Mouse (Mus musculus): ENCODE data around the gene Lix1l.
A peak's percentile ranks its signal among the peaks of the same experiment; 100 is the strongest.
"Not testable (repeated sequence)": the region's sequence is repeated elsewhere in the genome, so short reads cannot be mapped to it uniquely, and the experiment has no call there.

The Lix1l gene

DNA sequence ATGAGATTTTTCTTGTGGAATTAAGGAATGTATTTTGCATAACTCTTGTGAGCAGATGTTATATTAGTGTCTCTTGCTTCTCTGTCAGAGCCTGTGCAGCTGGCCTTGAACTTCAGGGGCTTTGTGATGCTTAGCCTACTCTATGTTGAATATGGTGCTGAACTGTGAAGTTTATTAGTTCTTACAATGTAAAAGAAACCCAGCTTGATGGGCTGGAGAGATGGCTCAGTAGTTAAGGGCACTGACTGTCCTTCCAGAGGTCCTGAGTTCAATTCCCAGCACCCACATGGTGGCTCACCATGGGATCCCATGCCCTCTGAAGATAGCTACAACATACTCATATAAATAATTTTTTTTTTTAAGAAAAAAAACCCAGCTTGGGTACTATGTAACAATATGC lies 31.1 kb downstream of the Lix1l start:
- no peak for DNase-seq (ENCODE audit: low spot score)

- DNase-seq (ENCODE audit: low spot score): no peak
Observed at GRCm38 (mm10) chr3:96634015-96634414, 33.1 kb downstream of the Lix1l start.

DNA sequence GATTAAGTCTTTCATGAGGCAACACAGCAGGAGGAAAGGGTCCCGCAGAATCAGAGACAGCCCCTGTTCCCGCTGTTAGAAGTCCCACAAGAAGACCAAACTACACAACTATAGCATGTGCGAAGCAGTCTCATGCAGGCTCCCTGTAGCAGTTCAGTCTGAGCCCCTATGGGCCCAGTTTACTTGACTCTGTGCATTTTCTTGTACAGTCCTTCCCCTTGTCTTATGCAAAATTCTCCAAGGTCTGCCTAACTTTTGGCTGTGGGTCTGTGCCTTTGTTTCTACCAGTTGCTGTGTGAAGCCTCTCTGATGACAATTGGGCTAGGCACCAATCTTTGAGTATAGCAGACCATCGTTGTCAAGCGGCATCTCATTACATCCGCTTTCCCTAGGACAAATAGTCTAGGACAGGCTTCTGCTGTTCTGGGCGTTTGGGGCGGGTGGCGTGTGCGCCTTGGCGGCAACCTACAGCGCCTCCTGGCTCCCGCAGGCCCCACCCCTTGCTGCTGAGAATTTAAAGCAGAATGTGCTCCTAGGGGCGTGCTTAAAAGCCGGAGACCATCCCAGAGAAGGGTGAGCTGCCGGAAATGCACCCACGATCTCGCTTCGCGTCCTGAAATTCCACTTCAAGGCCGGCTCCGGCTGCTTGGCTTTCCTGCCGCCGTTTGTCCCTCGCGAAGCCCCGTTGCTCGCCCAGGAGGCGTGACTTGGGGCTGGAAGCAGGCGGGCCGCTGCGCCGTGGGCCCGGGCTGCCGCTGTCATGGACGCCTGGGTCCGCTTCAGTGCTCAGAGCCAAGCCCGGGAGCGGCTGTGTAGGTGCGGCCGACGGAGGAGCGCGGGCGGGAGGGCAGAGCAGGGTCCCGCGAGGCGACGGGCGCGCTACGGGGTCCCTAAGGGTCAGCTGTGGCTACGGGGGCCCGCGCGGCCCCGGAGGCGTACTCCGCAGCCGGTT lies 34.3 kb downstream of the Lix1l start, which contains the start of the genes Pex11b and Gm42957:
Pex11b (plus strand) TSS at position 449 of the 952 bp plus-strand sequence.
Gm42957 (plus strand) TSS at position 547 of the 952 bp plus-strand sequence.
- DNase-seq (ENCODE audit: low spot score): peak; percentile 89

DNA sequence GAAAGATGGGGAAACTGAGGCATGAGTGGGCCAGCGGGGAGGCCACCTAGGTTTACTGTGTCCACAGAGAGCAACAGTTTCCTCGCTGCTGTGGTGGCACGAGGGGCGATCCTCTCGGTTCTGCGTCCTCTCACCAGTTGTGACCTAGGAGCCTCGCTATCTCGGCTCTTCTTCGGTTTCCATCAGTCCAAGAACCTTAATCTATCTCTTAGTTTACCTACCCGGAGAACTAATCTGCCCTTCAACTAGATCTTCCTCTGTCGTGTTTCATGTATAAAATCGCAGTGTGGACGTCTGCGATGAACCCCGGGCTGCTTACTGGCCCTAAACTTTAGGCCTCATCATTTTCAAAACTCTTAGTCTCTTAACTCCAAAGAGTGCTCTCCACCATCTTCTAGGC lies 35.0 kb downstream of the Lix1l start:
- no peak for DNase-seq (ENCODE audit: low spot score)

DNA sequence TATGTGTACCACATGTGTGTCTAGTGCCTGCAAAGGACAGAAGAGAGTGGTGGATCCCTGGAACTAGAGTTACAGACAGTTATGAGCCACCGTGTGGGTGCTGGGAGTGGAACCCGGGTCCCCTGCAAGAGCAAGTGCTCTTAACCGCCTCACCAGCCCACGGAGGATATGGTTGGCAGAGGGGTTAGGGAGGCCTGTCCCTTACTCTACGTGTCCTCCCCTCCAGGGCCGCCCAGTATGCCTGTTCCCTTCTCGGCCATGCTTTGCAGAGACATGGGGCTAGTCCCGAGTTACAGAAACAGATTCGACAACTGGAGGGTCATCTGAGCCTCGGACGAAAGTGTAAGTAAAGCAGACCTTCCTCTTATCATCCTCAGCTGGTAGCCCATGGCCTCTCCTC lies 35.5 kb downstream of the Lix1l start:
- DNase-seq (ENCODE audit: low spot score): no peak

DNA sequence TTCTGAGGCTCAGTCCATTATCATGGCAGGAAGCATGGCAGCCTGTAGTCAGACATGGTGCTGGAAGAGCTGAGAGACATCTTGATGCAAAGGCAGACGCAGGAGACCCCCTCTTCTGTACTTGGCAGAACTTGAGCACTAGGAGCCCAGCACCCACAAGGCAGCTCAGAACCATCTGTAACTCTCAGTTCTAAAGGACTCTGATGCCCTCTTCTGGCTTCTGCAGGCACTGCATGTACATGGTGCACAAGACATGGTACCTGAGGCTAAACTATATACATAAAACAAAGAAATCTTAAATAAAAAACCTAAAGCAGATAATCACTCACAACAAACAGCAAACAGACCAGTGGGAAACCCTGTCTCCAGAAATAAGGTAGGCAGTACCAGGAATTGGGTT lies 38.3 kb downstream of the Lix1l start:
- no peak for DNase-seq (ENCODE audit: low spot score)

DNA sequence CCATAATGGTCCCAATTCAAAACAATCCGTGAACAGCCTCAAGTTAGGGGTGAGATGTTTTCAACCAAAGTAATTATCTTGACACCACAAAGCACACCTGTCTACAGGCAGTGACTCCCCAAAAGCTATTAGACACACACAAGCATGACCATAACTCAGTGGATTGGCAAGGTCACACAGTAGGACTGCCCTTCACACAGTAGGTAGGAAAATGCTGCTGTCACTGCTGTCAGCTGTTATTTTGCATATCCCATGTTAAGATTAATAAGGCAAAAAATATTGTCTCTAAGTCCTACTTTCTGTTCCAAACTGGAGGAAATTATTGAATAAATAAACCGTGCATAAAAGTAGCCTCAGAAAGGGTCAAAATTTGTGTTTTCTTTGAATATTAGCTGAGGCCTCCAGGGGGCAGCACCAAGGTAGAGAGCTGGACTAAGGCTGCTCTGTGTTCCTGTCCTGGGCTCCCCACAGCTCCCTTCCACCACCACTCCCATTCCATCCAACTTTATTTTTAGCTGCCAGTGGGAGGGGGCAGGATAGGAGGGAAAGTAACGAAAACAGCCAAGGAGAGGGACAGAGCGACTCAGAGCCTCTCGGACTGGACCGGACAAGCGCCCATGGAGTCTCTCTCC lies 44.2 kb downstream of the Lix1l start, which contains the start of gene Itga10:
Itga10 (plus strand) TSS at position 567 of the 632 bp plus-strand sequence.
- DNase-seq (ENCODE audit: low spot score): no peak

GRCm38 (mm10) chr3:96647365-96647764 lies 46.4 kb downstream of the Lix1l start:
- no peak for DNase-seq (ENCODE audit: low spot score)

GRCm38 (mm10) chr3:96660901-96661300 lies 60.0 kb downstream of the Lix1l start:
- no peak for DNase-seq (ENCODE audit: low spot score)

DNA sequence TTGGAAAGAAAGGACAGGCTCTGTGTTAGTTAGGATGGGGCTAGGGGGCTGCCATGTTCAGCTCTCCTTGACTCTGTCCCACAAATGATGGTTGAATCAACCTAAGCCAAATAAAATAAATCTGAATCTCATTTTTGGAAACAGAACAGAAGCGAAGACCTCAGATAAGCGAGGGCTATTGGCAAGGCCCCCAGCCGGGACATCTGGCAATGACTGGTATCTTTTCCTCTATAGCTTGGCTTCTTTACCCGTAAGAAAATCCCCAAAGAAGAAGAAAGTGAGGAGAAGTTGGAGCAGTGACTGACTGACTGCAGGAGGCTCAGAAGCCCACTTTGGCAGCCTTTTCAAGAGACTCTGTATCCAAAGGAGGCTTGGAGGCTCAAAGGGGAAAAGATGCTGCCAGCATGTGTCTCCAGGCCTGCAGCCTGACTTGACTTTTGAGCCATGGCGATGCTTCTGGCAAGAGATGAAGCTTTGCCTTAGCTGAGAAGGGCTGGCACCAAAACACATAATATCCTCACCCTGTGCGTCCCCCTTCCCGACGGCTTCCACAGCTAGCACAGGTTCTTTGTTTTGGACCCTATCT lies 61.9 kb downstream of the Lix1l start:
- no peak for DNase-seq (ENCODE audit: low spot score)

GRCm38 (mm10) chr3:96663432-96664239 lies 62.7 kb downstream of the Lix1l start:
- peak; percentile 56 for DNase-seq (ENCODE audit: low spot score)

GRCm38 (mm10) chr3:96665732-96666363 lies 64.9 kb downstream of the Lix1l start:
- DNase-seq (ENCODE audit: low spot score): not testable (repeated sequence)

GRCm38 (mm10) chr3:96666916-96667315 lies 66.0 kb downstream of the Lix1l start:
- DNase-seq (ENCODE audit: low spot score): no peak

DNA sequence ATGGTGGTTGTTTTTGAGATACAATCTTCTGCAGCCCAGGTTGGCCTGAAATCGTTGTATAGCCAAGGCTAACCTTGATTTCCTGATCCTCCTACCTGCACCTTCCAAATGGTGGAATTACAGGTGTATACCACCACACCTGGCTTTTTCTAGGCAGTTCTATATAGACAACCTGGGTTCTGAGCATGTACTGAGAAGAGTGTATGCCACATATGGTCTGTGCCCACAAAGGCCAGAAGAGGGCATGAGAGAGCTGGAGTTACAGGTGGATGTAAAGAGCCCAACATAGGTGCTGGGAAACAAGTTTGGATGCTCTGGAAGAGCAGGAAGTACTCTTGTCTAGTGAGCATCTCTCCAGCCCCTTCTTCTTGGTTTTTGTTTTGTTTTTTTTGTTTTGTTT lies 66.4 kb downstream of the Lix1l start:
- no peak for DNase-seq (ENCODE audit: low spot score)

DNA sequence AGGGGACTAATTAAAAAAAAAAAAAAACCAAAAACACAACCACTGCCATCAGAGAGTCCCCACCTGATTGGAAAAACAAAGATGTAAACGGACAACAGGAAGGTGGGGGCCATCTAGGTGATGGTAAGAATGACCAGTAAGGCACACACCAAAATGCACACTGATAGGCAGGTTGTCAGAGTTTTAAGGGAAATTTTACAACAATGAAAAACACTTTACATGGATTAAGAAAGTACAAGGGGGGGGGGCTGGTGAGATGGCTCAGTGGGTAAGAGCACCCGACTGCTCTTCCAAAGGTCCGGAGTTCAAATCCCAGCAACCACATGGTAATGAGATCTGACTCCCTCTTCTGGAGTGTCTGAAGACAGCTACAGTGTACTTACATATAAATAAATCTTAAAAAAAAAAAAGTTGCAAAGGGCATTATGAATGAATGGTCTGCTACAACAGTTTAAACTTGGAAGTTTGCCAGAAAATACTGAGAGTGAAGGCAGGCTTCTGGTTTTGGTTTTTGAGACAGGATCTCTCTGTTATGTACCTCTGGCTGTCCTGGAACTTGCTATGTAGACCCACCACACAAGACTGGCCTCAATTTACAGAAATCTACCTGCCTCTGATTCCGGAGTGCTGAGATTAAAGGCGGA lies 67.6 kb downstream of the Lix1l start:
- DNase-seq (ENCODE audit: low spot score): no peak

DNA sequence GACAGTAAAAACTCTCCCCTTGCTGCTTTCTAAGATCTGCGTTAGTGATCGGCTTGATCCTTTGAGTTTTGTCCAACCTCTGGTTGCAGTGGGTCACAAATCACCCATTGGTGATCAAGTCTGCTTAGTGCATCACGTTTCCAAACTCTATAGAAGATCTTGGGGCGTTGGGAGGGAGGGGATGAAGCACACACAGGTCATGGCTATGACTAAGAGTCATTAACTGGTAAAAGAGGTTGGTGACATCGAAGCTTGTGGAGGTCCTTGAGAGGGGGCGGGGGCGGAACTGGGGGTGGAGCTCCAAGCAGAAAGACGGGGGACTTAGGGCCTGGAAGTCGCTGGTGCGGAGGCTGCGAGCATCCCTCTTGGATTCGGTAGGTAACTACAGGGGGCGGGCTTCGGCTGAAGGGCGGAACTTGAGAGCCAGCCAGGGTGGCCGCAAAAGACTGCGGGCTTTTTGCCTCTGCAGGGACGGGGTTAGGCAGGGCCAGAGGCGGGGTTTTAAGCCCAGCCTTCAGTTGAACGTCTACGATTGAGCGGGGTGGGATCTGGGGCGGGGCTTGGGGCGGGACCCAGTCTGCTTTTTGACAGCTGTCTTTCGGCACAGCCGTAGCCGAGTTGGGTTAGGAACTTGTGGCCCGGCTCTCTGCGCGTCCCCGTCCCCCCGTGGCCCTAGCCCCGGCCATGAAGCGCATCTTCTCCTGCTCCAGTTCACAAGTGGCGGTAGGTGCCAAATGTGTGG lies 68.9 kb downstream of the Lix1l start, which contains the start of gene Ankrd35:
Ankrd35 (plus strand) TSS at position 405 of the 742 bp plus-strand sequence.
- DNase-seq (ENCODE audit: low spot score): peak; percentile 66

DNA sequence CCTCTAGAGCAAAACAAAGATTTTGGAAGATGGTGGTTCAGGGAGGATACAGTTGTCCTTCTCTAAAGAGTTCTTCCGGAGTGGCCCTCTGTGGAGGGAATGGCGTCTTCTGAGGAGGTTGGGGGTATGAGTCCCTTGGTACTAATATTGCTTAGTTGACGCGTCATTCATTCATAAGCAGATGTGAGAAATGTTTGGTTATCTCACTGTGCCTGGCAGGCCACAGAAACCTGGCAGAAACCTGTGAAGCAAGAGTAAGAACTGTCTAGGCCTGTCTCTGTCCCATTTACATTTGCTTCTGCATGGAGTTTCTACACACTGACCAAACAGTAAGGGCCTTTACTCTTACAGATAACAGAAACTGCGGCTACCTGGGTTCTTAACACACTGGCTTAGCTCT lies 70.6 kb downstream of the Lix1l start:
- no peak for DNase-seq (ENCODE audit: low spot score)

- DNase-seq (ENCODE audit: low spot score): no peak
Observed at GRCm38 (mm10) chr3:96673514-96673913, 72.6 kb downstream of the Lix1l start.

- DNase-seq (ENCODE audit: low spot score): no peak
Observed at GRCm38 (mm10) chr3:96674442-96674841, 73.5 kb downstream of the Lix1l start.

- DNase-seq (ENCODE audit: low spot score): no peak
Observed at GRCm38 (mm10) chr3:96675171-96675570, 74.2 kb downstream of the Lix1l start.
